Mouse (Mus musculus) cerebellum, postnatal 36 days (tissue): Measurements from ENCODE around the gene Usp48.

Experiments used
- DNase-seq, 2 experiments: peaks; one replicate each; pipeline ENCODE4 v3.0.0; 2021 to 2022; ENCODE audit warnings: mixed read lengths in 2 of 2

Gene Usp48

GRCm38 (mm10) chr4:137663491-137663890 is 69.9 kb downstream of the Usp48 start:
- DNase-seq = peak in 1 of 2 experiments; percentile 27

DNA sequence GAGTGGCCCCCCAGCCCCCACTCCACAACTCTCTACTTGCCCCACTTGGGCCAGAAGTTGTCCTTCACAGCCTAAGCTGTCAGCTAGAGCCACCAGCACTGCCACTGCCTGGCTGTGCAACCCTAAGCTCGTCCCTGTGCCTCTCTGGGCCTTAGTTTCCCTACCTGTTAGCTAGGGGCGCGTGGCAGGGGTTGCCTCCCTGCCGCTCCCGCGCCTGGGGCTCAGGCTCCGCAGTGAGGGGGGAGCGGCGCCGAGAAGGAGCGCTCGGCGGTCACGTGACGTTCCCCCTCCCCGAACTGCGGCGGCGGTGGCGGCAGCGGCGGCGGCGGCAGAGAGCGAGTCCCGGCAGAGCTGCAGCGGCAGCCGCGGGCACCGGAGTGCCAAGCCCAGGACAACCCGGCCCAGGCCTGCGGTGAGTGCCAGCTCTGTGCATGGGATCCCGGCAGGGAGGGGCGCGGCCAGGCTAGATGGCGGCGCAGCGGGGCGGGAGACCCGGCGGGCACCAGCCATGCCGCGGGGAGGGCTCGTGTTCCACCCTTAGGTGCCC is 71.0 kb downstream of the Usp48 start, which contains the start of gene Rap1gap:
TSS of gene Rap1gap (plus strand) at position 294 of the 547 bp plus-strand sequence.
- DNase-seq = peak in 1 of 2 experiments; percentile 83

GRCm38 (mm10) chr4:137664980-137665675 is 71.6 kb downstream of the Usp48 start:
- peak; percentile 55 to 78 for DNase-seq

- DNase-seq = no peak
Measured at GRCm38 (mm10) chr4:137665791-137666190, 72.2 kb downstream of the Usp48 start.

GRCm38 (mm10) chr4:137666283-137666957 is 72.9 kb downstream of the Usp48 start:
- peak in 1 of 2 experiments; percentile 28 for DNase-seq

DNA sequence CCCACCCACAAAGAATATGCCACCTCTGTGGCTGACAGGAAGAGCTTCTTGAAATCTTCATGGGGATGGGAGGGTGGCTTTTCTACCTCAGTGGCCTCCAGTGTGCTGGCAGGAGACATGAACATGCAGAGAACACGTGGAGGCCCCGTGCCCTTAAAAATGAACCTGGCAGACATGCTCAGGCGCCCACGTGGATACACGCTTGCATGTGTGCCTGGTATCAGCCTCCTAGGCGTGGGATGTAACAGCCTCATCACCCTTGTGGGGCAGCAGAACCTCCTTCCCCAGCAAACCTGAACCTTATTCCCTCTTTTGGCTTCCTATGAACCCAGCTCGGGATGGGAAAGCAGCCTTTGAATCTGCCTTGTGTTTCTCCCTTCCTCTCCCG is 73.4 kb downstream of the Usp48 start:
- peak in 1 of 2 experiments; percentile 37 for DNase-seq

- peak; percentile 77 to 80 for DNase-seq
Measured at GRCm38 (mm10) chr4:137667747-137668146, 74.2 kb downstream of the Usp48 start.

GRCm38 (mm10) chr4:137671711-137672500 is 78.4 kb downstream of the Usp48 start:
- no peak for DNase-seq

- DNase-seq = peak; percentile 73 to 75
Measured at GRCm38 (mm10) chr4:137675566-137675965, 82.0 kb downstream of the Usp48 start.

DNA sequence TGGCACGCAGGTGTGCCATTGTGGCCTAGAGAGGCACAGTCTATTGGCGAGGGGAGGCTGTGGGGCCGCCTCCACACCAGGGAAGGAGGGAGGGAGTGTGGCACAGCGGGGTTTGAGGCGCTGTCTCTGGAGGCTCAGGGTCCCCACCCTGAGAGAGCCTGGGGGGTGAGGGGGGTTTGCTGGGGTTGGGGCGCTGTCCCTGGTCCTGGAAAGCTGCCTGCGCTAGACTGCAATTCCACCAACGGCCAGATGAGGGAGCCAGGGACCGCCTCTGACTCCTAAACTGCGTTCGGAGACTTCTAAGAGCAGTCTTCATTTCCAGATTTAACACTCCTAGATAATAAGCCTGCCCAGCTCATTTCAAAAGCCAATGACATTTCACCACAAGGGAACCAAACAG is 82.5 kb downstream of the Usp48 start:
- DNase-seq = peak; percentile 88 to 91

GRCm38 (mm10) chr4:137676700-137677484 is 83.3 kb downstream of the Usp48 start:
- no peak for DNase-seq

- DNase-seq = peak; percentile 79 to 85
Measured at GRCm38 (mm10) chr4:137677906-137678305, 84.4 kb downstream of the Usp48 start.

- no peak for DNase-seq
Measured at GRCm38 (mm10) chr4:137678568-137678967, 85.0 kb downstream of the Usp48 start.

DNA sequence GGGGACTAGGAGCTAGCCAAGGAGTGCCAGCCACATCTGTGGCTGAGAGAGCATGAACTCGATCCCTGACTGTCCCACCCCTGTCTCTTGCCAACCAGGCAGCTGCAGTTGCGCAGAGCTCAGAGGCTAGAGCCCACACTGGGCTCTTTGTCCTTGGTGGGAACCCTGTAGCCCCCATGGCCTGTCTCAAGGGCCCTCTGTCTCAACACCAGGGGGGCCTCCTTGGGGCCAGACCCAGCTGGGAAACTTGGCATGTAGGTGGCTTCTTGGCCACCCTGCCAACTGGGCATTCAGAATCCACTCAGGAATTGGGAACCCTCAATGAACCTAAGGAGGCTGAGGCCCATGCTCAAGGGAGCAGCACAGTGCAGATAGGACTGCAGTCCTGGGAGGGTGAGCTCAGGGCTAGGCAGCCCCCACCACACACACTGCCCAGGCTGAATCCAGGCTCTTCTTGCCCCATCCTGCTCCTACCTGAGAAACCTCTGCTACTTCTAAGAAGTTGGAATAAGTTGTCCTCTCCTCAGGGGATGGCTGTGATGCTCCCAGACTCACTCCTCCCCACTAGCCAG is 86.5 kb downstream of the Usp48 start:
- DNase-seq = no peak

GRCm38 (mm10) chr4:137680721-137681120 is 87.2 kb downstream of the Usp48 start:
- DNase-seq = no peak

DNA sequence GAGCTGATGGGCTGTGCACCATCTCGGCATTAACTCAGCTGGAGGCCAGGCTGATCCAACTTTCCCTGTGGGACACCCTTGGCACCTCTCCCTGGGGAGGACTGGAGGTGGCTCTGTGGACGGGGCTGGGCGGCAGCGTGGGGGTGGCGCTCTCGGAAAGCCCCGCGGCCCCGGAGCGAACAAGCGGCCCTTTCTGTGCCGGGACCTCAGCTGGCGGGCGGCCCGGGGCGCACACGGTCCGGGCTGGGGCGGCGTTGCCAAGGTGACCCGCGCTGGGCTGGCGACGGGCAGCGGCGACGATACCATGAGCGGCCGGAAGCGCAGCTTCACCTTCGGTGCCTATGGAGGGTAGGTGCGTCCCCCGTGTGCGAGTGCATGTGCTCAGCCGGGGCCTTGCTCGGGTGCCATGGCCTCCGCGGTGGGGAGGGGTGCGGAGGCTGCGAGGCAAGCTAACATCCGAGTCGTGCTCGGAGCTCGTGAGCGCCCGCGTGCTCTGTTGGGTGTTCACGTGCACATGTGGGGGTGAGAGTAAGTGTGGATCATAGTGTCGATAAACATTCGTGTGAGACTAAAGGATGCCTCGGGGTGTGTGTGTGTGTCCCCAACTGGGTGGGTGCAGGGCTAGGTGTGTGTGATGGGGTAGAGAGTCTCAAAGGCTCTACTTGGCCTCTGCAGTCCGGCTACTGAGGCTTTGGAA is 88.0 kb downstream of the Usp48 start:
- peak; percentile 68 to 71 for DNase-seq

- DNase-seq = peak; percentile 67 to 69
Measured at GRCm38 (mm10) chr4:137682961-137683453, 89.5 kb downstream of the Usp48 start.

DNA sequence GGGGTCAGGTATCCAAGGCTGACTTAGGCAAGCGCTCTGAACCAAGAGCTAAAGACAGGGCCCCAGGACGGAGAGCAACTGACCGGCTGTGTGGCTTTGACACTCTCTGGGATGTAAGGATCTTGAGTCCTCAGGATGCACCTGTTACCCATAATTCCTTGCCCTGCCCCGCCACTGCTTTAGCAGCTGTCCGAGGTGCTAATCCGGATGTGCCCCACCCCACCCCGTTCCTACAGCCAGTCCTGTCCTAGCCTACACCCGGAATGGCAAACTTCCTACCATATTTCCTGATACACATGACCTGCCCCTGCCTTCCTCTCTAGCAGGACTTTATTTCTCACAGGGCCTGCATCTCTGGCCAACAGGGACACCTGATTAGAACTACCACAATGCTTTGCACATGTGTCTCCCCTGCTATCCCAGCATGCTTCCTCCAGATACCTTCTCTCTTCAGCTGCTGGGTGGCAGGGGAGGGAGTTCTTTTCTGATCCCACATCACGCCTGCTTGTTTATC is 91.3 kb downstream of the Usp48 start:
- DNase-seq = no peak

GRCm38 (mm10) chr4:137686303-137686702 is 92.7 kb downstream of the Usp48 start:
- no peak for DNase-seq

DNA sequence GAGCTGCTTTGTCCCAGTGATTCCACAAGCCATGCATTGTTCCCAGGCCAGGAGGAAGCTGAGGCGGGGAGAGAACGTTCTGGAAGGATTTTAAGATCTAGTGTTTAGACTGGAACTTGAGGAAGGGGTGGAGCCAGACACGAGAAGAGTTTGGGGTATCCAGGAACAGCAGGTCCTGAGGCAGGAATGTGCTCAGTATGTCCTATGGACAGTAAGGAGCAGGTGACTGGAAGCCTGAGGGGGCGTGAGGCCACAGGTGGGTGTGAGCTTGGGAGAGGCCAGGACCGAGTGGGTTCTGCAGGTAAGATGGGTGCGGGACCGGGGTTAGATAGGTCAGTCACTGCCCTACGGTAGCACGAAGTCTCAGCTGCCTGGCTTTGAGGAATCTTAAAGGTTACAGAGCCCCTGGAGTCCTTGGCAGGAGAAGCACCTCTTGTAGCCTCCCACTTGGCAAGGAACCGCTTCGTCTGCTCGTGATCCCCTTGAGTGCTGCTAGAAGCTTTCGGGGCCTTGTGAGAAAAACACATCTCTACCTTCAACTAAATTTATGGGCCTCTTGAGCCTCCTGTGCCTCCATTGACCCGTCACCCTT is 93.8 kb downstream of the Usp48 start:
- no peak for DNase-seq
